Mouse (Mus musculus): ENCODE measurements at regions not wholly inside any gene's neighbourhood (a gene's known extent, or its start where the extent isn't known, plus 50 kb on each side); places are given as distances from the start of the nearest gene placed in this dataset.
A peak's percentile ranks its signal among the peaks of the same experiment; 100 is the strongest.

DNA sequence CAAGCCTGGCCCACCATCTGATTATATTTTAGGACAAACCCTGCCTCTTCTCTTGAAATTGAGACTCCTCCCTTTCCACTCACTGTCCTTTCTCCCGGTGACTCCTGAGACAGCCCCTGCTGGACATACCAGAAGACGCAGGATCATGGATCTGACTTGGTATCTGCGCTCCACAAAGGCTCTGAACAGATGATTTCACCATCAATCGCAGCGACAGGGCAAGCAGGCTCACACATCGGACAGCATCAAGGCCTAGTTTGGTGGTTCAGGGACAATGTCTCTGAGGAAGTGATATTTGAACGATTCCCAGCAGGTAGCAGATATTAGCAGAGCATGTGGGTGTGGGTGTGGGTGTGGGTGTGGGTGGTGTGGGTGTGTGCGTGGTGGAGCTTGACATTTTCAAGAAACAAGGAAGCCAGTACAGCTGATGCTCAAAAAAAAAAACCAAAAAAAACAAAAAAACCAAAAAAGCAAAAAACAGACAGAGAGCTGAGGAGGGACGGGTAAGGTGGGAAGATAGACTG lies 51.7 kb upstream of the Arl8b start:
- Histone ChIP-seq H3K27me3 (replicated peaks) (no peaks in the 10 kb centered on the region), H3K4me2 (ENCODE audit: insufficient read depth, low read depth, poor library complexity, severe bottlenecking) (no peak overlapping the region), H3K36me3 (replicated peaks in 1 of 2; ENCODE audit: control insufficient read depth in 1 of 2, insufficient read depth in 1 of 2, low read length in 1 of 2) (no peaks in the 10 kb centered on the region), H3K4me3 (replicated peaks in 1 of 3; ENCODE audit: low read depth in 2 of 3, low read length in 2 of 3, poor library complexity in 1 of 3) (no peak overlapping the region), H3K27ac (ENCODE audit: insufficient read depth, low read depth) (no peak overlapping the region), H3K79me2 (replicated peaks; ENCODE audit: control insufficient read depth, extremely low read depth, insufficient read depth, poor library complexity, severe bottlenecking) (no peaks in the 10 kb centered on the region), H3K4me1 (ENCODE audit: control insufficient read depth in 1 of 2, insufficient read depth in 2 of 2) (peaks cover 7 to 47% of the 10 kb centered on the region in 2 experiments), H3K9ac (ENCODE audit: insufficient read depth, low read depth) (no peak overlapping the region), H3K9me3 (replicated peaks; ENCODE audit: low read length) (peaks cover 7% of the 10 kb centered on the region)
- in situ Hi-C loops (cut with MboI; ENCODE audit: low pct_ligation_motif_present, low pct_unique_long_range_greater_than_20kb, low sequenced_read_pairs) (loop anchor here (25.0 kb wide), 1 partner anchor 669 kb away; the partner anchor contains the start of gene Setmar), dilution Hi-C loops (cut with MboI; ENCODE audit: extremely low pct_ligation_motif_present, extremely low pct_unique_long_range_greater_than_20kb, low sequenced_read_pairs) (no loop called here)
- TF ChIP-seq ZNF384 (IDR thresholded peaks at IDR 0.05; ENCODE audit: low read depth, low read length) (peak; percentile 42; the same call in 1 of the 2 replicates), ELF1 (IDR thresholded peaks at IDR 0.05; ENCODE audit: low read depth, low read length) (no peak)
- DNase-seq (ENCODE audit: extremely low read depth): no peak

Data from CH12.LX (cell line).